Mouse (Mus musculus) embryo, embryonic 10 days (tissue): ENCODE results near the gene Zfp111.

ENCODE experiments used
- DNase-seq: peaks from one replicate; pipeline ENCODE4 v3.0.0-alpha.2; 2015; ENCODE audit warnings: low spot score

Zfp111 gene

GRCm38 (mm10) chr7:24211343-24211742, at the start of gene Zfp111:
Zfp111 (minus strand) TSS chr7:24211443.
- no peak for DNase-seq

- DNase-seq = no peak
Observed at GRCm38 (mm10) chr7:24260000-24260312, 48.7 kb upstream of the Zfp111 start.

- no peak for DNase-seq
Observed at GRCm38 (mm10) chr7:24259306-24259999, 48.2 kb upstream of the Zfp111 start.

GRCm38 (mm10) chr7:24254633-24255474, 43.6 kb upstream of the Zfp111 start, which contains the start of gene Zfp108:
Zfp108 (plus strand) TSS chr7:24254794.
- peak; percentile 92 for DNase-seq

- no peak for DNase-seq
Observed at GRCm38 (mm10) chr7:24253779-24254615, 42.8 kb upstream of the Zfp111 start.

GRCm38 (mm10) chr7:24237040-24237791, 26.0 kb upstream of the Zfp111 start, which contains the start of gene Zfp109:
Zfp109 (minus strand) TSS chr7:24237560.
- peak; percentile 87 for DNase-seq

- DNase-seq = no peak
Observed at GRCm38 (mm10) chr7:24210296-24210695, 947 bp downstream of the Zfp111 start.

- DNase-seq = no peak
Observed at GRCm38 (mm10) chr7:24208282-24208886, 2.9 kb downstream of the Zfp111 start.

- peak; percentile 91 for DNase-seq
Observed at GRCm38 (mm10) chr7:24207488-24208261, 3.6 kb downstream of the Zfp111 start.

GRCm38 (mm10) chr7:24196961-24197360, 14.3 kb downstream of the Zfp111 start:
- no peak for DNase-seq

GRCm38 (mm10) chr7:24193157-24193556, 18.1 kb downstream of the Zfp111 start:
- DNase-seq = no peak

- DNase-seq = no peak
Observed at GRCm38 (mm10) chr7:24191361-24191760, 19.9 kb downstream of the Zfp111 start.

- no peak for DNase-seq
Observed at GRCm38 (mm10) chr7:24189571-24189944, 21.7 kb downstream of the Zfp111 start.

- DNase-seq = no peak
Observed at GRCm38 (mm10) chr7:24188901-24189570, 22.2 kb downstream of the Zfp111 start.

GRCm38 (mm10) chr7:24187611-24188010, 23.6 kb downstream of the Zfp111 start:
- no peak for DNase-seq

GRCm38 (mm10) chr7:24175337-24175711, 35.9 kb downstream of the Zfp111 start:
- DNase-seq = no peak

- peak; percentile 90 for DNase-seq
Observed at GRCm38 (mm10) chr7:24174618-24175336, 36.5 kb downstream of the Zfp111 start, which contains the start of gene Zfp114. Zfp114 (plus strand) TSS chr7:24175060.

GRCm38 (mm10) chr7:24172191-24172590, 39.1 kb downstream of the Zfp111 start:
- no peak for DNase-seq

- peak; percentile 41 for DNase-seq
Observed at GRCm38 (mm10) chr7:24153272-24153671, 58.0 kb downstream of the Zfp111 start.
